ENCODE assay signal across 8 mouse cellular contexts in the genomic region with DNA sequence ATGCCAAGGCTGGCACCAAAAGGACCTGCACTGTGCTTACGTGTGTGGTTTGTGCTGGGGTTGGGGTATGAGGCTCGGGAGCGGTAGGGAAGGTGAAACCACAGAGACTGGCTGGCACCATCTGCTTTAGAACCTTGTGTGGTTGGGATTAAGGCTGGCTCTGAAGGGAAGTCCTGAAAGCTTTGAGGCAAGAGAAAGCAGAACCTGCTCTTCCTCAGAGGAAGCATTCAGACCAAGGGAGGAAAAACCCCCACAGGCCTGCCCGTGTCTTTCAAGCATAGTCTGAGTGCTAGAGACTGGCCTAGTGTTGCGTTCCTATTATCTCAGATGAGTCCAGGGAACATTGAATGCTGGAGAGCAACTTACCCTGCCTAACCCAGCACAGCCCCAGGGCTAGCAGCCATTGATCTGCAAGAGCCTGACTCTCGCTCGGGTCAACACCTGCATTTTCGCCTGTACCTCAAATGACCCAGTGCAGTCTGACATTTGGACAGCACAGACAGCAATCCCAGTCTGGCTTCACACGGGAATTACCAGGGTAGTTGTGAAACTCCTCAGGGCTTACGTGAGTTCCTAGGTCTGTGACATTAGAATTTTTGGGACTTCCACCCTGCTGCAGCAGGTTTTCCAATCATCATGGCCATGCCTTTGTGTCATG. TPM values are rescaled to one million over a fixed set of nuclear protein-coding genes. Genes with fewer than 3 reads are reported as not detected.
DNase-seq lines count a peak whose midpoint lies in the region; ATAC-seq and TF ChIP-seq lines count a peak whose summit lies in the region.

No protein-coding gene starts in this region.

- no peak overlapping the region for H3K9ac ChIP-seq in forebrain, embryonic 11.5 days (ENCODE audit: low read length)
- H3K9ac ChIP-seq in limb, embryonic 15.5 days: peak overlapping the region; percentile 11; the same call in 1 of the 2 replicates
- peak overlapping the region; percentile 65 for H3K9ac ChIP-seq in stomach, postnatal 0 days (ENCODE audit: low read length)

- peaks cover 13% of the 10 kb centered on the region; the same call in 1 of the 2 replicates for H3K4me1 ChIP-seq in forebrain, embryonic 10.5 days
- H3K4me1 ChIP-seq in forebrain, embryonic 11.5 days (replicated peaks; ENCODE audit: control insufficient read depth, insufficient read depth, low read length): no peaks in the 10 kb centered on the region
- H3K4me1 ChIP-seq in thymus, adult 2 months (replicated peaks; ENCODE audit: control insufficient read depth, insufficient read depth, low read length): peaks cover 31% of the 10 kb centered on the region
- peaks cover 23% of the 10 kb centered on the region for H3K4me1 ChIP-seq in limb, embryonic 15.5 days
- 0 out of 2 replicates have a peak, but pooled peaks cover 3% of the 10 kb centered on the region for H3K4me1 ChIP-seq in stomach, postnatal 0 days (replicated peaks; ENCODE audit: control insufficient read depth, insufficient read depth)

- DNase-seq in forebrain, embryonic 10.5 days (ENCODE audit: extremely low spot score, low spot score): no peak
- no peak for DNase-seq in forebrain, embryonic 11.5 days (ENCODE audit: low spot score)
- DNase-seq in thymus, adult 2 months: no peak
- DNase-seq in thymus, postnatal 25 days: no peak
- DNase-seq in stomach, postnatal 0 days (ENCODE audit: low spot score): no peak
- no peak for DNase-seq in adrenal gland, postnatal 25 days
- DNase-seq in natural killer cell, adult 2 months (ENCODE audit: low spot score in 2 of 2): no peak

- H3K4me2 ChIP-seq in forebrain, embryonic 11.5 days (ENCODE audit: low read depth, low read length, severe bottlenecking): no peak overlapping the region
- peak overlapping the region; percentile 52; the same call in 1 of the 2 replicates for H3K4me2 ChIP-seq in limb, embryonic 15.5 days
- peak overlapping the region; percentile 64 for H3K4me2 ChIP-seq in stomach, postnatal 0 days (replicated peaks; ENCODE audit: low read depth)

- 83% methylated on average over 10 of the region's 10 CpGs for WGBS in forebrain, embryonic 10.5 days
- 81% methylated on average over 10 of the region's 10 CpGs for WGBS in forebrain, embryonic 11.5 days
- 18% methylated on average over 10 of the region's 10 CpGs for WGBS in thymus, adult 2 months
- WGBS in limb, embryonic 15.5 days: 73% methylated on average over 10 of the region's 10 CpGs
- 66% methylated on average over 10 of the region's 10 CpGs for WGBS in stomach, postnatal 0 days

- ATAC-seq in forebrain, embryonic 11.5 days (replicated peaks; ENCODE audit: low FRiP score): no peak
- ATAC-seq in limb, embryonic 15.5 days (ENCODE audit: insufficient number of reproducible peaks, low FRiP score, low TSS enrichment, low read depth): no peak
- ATAC-seq in stomach, postnatal 0 days (ENCODE audit: low FRiP score, low TSS enrichment): no peak

- TF ChIP-seq POLR2A in thymus, adult 2 months (IDR thresholded peaks at IDR 0.05; ENCODE audit: control insufficient read depth, extremely low read depth, insufficient read depth, low read length, poor library complexity): no peak

- H3K9me3 ChIP-seq in forebrain, embryonic 10.5 days: no peaks in the 10 kb centered on the region
- no peaks in the 10 kb centered on the region for H3K9me3 ChIP-seq in forebrain, embryonic 11.5 days (ENCODE audit: control insufficient read depth, low read length)
- no peaks in the 10 kb centered on the region for H3K9me3 ChIP-seq in limb, embryonic 15.5 days
- H3K9me3 ChIP-seq in stomach, postnatal 0 days (ENCODE audit: control insufficient read depth, low read length): no peaks in the 10 kb centered on the region

- H3K4me3 ChIP-seq in forebrain, embryonic 10.5 days: no peak overlapping the region
- H3K4me3 ChIP-seq in forebrain, embryonic 11.5 days (ENCODE audit: low read depth, low read length): no peak overlapping the region
- H3K4me3 ChIP-seq in thymus, adult 2 months (ENCODE audit: control insufficient read depth, insufficient read depth, low read length): peak overlapping the region; percentile 35; the same call in 1 of the 2 replicates
- peak overlapping the region; percentile 39; the same call in 1 of the 2 replicates for H3K4me3 ChIP-seq in limb, embryonic 15.5 days
- H3K4me3 ChIP-seq in stomach, postnatal 0 days (ENCODE audit: low read depth, low read length): peak overlapping the region; percentile 44

- no peak for TF ChIP-seq CTCF in thymus, adult 2 months (IDR thresholded peaks at IDR 0.05; ENCODE audit: borderline replicate concordance, control insufficient read depth, extremely low read depth, insufficient read depth, low read length, poor library complexity)
- no peak for TF ChIP-seq CTCF in stomach, postnatal 0 days (IDR thresholded peaks at IDR 0.05; ENCODE audit: low read depth)

- no peaks in the 10 kb centered on the region for H3K36me3 ChIP-seq in forebrain, embryonic 10.5 days (replicated peaks)
- no peaks in the 10 kb centered on the region for H3K36me3 ChIP-seq in forebrain, embryonic 11.5 days (ENCODE audit: control insufficient read depth, insufficient read depth, low read length)
- no peaks in the 10 kb centered on the region for H3K36me3 ChIP-seq in thymus, adult 2 months (ENCODE audit: control insufficient read depth, insufficient read depth, low read length)
- H3K36me3 ChIP-seq in limb, embryonic 15.5 days: no peaks in the 10 kb centered on the region
- H3K36me3 ChIP-seq in stomach, postnatal 0 days (ENCODE audit: control insufficient read depth, insufficient read depth, low read length): no peaks in the 10 kb centered on the region

- peak overlapping the region; percentile 63; the same call in 1 of the 2 replicates for H3K27ac ChIP-seq in forebrain, embryonic 10.5 days
- H3K27ac ChIP-seq in forebrain, embryonic 11.5 days (ENCODE audit: low read depth, low read length): no peak overlapping the region
- peak overlapping the region; percentile 19; the same call in 1 of the 2 replicates for H3K27ac ChIP-seq in thymus, adult 2 months (ENCODE audit: control insufficient read depth, insufficient read depth, low read length)
- H3K27ac ChIP-seq in limb, embryonic 15.5 days: peak overlapping the region; percentile 89
- peak overlapping the region; percentile 88 for H3K27ac ChIP-seq in stomach, postnatal 0 days (replicated peaks)

- H3K27me3 ChIP-seq in forebrain, embryonic 10.5 days (ENCODE audit: poor library complexity, severe bottlenecking): no peaks in the 10 kb centered on the region
- H3K27me3 ChIP-seq in forebrain, embryonic 11.5 days (ENCODE audit: control insufficient read depth, insufficient read depth, low read length): no peaks in the 10 kb centered on the region
- H3K27me3 ChIP-seq in thymus, adult 2 months (ENCODE audit: control insufficient read depth, insufficient read depth, low read length): no peaks in the 10 kb centered on the region
- no peaks in the 10 kb centered on the region for H3K27me3 ChIP-seq in limb, embryonic 15.5 days
- no peaks in the 10 kb centered on the region for H3K27me3 ChIP-seq in stomach, postnatal 0 days (ENCODE audit: control insufficient read depth, insufficient read depth, low read length)

- no peak for TF ChIP-seq EP300 in stomach, postnatal 0 days (optimal IDR thresholded peaks at IDR 0.05)

RNA-seq across cellular contexts. Expression of gene Dglucy, which starts 0.5 kb away (rescaled TPM):
- polyA plus RNA-seq in forebrain, embryonic 10.5 days (2016; fragmentation: Nextera tagmentation; extraction: Ambion mirVana): 0.14 and 0.16 TPM in 2 replicates
- 0.87 and 0.92 TPM in 2 replicates for polyA plus RNA-seq in forebrain, embryonic 11.5 days (2014; fragmentation: Nextera tagmentation; extraction: Ambion mirVana)
- 5.9 and 8.6 TPM in 2 replicates for polyA plus RNA-seq in thymus, adult 2 months (2012; rRNA removed)
- 2.6 and 3.1 TPM in 2 replicates for polyA plus RNA-seq in limb, embryonic 15.5 days (2015; fragmentation: Nextera tagmentation; extraction: Ambion mirVana)
- 2.8 and 4.0 TPM in 2 replicates for polyA plus RNA-seq in stomach, postnatal 0 days (2015; fragmentation: Nextera tagmentation; extraction: Ambion mirVana)
- 12.6 and 17.2 TPM in 2 replicates for total RNA-seq in adrenal gland, postnatal 25 days (2021)

RNA-seq across cellular contexts. Expression of gene Rps6ka5, which starts 51.6 kb away (rescaled TPM):
- 2.7 and 2.8 TPM in 2 replicates for polyA plus RNA-seq in forebrain, embryonic 10.5 days (2016; fragmentation: Nextera tagmentation; extraction: Ambion mirVana)
- polyA plus RNA-seq in forebrain, embryonic 11.5 days (2014; fragmentation: Nextera tagmentation; extraction: Ambion mirVana): 3.5 and 4.6 TPM in 2 replicates
- polyA plus RNA-seq in thymus, adult 2 months (2012; rRNA removed): 4.6 and 4.7 TPM in 2 replicates
- polyA plus RNA-seq in limb, embryonic 15.5 days (2015; fragmentation: Nextera tagmentation; extraction: Ambion mirVana): 4.2 and 4.8 TPM in 2 replicates
- polyA plus RNA-seq in stomach, postnatal 0 days (2015; fragmentation: Nextera tagmentation; extraction: Ambion mirVana): 1.4 and 1.6 TPM in 2 replicates
- 7.8 and 11.5 TPM in 2 replicates for total RNA-seq in adrenal gland, postnatal 25 days (2021)

Comparison
In these comparisons a context has a peak if more than half of its experiments do, and no peak if none do; other contexts are left out.
1. H3K4me3 ChIP-seq: peak in thymus, adult 2 months (single experiment), limb, embryonic 15.5 days (single experiment) and stomach, postnatal 0 days (single experiment); none in forebrain, embryonic 10.5 days (single experiment) and forebrain, embryonic 11.5 days (single experiment).